Mouse (Mus musculus) liver, adult 2 months (tissue): ENCODE data around the gene Zfp326.

Experiments
- CTCF ChIP-seq: fragments of 200-500 bp; IDR thresholded peaks from 2 replicates; pipeline ENCODE4 v1.5.1; 2011; ENCODE audit warnings: low read depth, low read length, control low read depth
- POLR2A ChIP-seq: fragments of 200-500 bp; IDR thresholded peaks from 2 replicates; pipeline ENCODE4 v1.6.1; 2011; ENCODE audit warnings: low read length, control low read depth; ENCODE audit not compliant: insufficient read depth; ENCODE audit errors: extremely low read depth

DNA sequence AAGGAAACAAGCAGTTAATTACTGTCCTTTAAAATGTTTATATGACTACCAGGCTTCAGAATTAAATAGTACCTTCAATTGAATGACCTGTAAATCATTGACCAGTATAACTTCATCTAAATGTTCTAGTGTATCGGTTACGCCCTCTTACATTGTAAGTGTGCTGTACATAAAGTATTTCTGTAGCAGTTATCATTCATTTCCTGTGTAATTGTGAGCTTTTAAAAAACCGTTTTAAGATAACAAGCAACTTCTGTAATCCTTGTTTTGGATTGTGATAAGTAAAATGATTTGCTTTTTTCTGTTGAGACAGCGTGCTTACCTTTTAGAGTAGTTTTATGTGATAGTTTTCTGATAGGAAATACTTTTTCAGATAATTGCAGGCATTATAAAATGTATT, 11.0 kb downstream of the Zfp326 start:
- TF ChIP-seq POLR2A (no peak), CTCF (no peak)
